Mouse (Mus musculus): ENCODE results near the gene Gm13693.
"Not testable (repeated sequence)": the region's sequence is repeated elsewhere in the genome, so short reads cannot be mapped to it uniquely, and the experiment has no call there.

Gene Gm13693

DNA sequence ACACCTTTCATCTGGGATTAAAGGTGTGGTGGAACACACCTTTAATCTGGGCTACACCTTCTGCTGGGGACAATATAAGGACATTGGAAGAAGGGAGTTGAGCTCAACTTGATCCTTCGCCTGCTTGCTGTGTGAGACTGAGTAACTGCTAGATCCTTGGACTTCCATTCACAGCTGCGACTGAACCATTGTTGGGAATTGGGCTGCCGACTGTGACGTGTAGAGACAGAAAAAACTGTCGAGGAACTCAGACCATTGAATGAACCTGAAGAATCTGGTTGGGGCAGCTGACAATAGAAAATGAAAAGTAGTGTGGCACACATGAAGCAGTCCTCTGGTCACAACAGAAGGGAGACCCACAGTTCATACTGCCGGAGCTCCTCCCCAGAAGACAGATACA, at the start of gene Gm13693:
Gene Gm13693 (plus strand): TSS at position 301 of the 400 bp plus-strand sequence.
- not testable (repeated sequence) for DNase-seq (ENCODE audit: low spot score)

DNA sequence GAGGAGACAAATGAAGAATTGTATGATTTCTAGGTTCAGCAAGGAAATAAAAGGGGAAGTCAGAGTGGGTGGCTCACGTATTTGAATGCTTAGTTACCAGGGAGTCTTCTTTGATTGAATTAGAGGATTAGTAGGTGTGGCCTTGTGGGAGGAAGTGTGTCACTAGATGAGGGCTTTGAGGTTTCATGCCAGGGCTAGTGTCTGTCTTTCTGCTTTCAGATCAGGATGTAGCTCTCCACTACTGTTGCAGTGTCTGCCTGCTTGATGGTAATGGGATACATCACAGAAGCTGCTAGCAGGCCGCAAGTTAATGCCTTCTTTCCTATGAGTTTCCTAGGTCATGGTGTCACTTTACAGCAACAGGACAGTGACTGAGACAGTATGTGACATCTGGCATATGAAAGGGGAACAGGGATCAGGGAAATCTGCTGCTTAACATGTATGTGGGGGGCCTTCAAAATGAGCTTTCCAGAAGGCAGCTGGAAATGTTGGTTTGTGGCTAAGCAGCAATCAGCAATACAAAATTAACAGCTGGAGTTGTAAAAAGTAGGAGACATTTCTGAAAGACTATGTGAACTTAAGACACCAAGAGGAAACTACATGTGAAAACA, 31.7 kb upstream of the Gm13693 start:
- DNase-seq (ENCODE audit: low spot score): no peak

DNA sequence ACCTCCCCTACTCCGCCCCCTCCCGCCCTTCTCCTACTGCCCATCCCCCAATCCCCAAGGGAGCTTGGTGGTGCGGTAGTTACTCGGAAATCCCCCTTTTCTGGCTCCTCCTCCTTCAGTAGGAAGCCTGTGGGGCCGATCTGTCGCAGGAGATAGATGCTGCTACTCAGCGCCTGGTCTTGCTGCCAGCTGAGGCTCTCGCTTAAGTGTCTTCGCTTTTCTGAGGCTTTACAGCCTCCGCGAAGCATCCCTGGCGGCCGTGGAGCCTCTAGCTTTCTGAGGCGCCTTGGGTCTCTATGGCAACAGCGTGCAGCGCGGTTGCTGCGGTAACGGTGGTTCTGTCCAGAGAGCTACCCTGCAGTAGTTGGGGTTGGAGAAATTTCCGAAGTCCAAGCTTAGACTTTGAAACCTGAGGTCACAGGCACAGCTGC, 20.4 kb upstream of the Gm13693 start, which contains the start of gene Zswim2:
Gene Zswim2 (minus strand): TSS at position 298 of the 431 bp plus-strand sequence.
- DNase-seq (ENCODE audit: low spot score): peak; percentile 63

DNA sequence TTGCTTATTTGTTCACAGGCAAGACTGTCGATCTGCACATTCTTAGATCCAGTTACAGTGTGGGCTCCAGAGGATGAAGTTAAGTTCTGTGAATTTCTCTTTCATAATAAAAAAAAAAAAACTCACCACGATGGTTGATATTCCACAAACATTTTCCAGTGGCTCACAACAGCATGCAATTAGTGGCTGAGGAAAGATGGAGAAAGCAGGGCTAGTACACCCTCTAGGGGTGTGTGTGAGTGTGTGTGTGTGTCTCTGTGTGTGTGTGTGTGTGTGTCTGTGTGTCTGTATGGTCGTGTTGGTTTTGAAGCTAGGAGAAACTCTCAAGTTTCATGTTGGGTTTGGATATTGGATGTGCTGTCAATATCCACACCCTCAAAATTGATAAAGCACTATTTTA, 19.9 kb upstream of the Gm13693 start:
- no peak for DNase-seq (ENCODE audit: low spot score)

DNA sequence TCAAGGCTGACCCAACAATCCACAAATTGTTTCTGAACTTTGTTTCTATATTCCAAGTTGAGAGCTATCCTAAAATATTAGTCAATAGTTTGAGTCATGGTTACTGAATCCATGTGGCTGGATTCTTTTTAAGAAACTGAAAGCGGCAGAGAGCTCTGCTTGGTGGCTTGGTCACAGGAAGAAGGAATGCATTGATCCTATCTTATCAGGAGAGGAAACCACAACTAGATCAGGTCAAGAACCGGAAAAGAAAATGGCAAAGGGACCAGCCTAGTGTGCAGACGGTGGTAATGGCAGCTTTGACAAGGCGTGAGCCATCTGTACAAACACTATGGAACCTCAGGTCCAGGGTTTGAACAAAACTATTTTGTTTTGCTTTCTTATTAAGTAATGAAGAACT, 19.5 kb upstream of the Gm13693 start:
- DNase-seq (ENCODE audit: low spot score): no peak

DNA sequence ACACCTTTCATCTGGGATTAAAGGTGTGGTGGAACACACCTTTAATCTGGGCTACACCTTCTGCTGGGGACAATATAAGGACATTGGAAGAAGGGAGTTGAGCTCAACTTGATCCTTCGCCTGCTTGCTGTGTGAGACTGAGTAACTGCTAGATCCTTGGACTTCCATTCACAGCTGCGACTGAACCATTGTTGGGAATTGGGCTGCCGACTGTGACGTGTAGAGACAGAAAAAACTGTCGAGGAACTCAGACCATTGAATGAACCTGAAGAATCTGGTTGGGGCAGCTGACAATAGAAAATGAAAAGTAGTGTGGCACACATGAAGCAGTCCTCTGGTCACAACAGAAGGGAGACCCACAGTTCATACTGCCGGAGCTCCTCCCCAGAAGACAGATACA, 5.9 kb upstream of the Gm13693 start, which contains the start of gene Gm13698:
Gene Gm13698 (plus strand): TSS at position 301 of the 400 bp plus-strand sequence.
- DNase-seq (ENCODE audit: low spot score): not testable (repeated sequence)

DNA sequence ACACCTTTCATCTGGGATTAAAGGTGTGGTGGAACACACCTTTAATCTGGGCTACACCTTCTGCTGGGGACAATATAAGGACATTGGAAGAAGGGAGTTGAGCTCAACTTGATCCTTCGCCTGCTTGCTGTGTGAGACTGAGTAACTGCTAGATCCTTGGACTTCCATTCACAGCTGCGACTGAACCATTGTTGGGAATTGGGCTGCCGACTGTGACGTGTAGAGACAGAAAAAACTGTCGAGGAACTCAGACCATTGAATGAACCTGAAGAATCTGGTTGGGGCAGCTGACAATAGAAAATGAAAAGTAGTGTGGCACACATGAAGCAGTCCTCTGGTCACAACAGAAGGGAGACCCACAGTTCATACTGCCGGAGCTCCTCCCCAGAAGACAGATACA, 5.7 kb downstream of the Gm13693 start, which contains the start of gene Gm13695:
Gene Gm13695 (plus strand): TSS at position 301 of the 400 bp plus-strand sequence.
- DNase-seq (ENCODE audit: low spot score): not testable (repeated sequence)

DNA sequence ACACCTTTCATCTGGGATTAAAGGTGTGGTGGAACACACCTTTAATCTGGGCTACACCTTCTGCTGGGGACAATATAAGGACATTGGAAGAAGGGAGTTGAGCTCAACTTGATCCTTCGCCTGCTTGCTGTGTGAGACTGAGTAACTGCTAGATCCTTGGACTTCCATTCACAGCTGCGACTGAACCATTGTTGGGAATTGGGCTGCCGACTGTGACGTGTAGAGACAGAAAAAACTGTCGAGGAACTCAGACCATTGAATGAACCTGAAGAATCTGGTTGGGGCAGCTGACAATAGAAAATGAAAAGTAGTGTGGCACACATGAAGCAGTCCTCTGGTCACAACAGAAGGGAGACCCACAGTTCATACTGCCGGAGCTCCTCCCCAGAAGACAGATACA, 11.5 kb downstream of the Gm13693 start, which contains the start of gene Gm13696:
Gene Gm13696 (plus strand): TSS at position 301 of the 400 bp plus-strand sequence.
- not testable (repeated sequence) for DNase-seq (ENCODE audit: low spot score)

DNA sequence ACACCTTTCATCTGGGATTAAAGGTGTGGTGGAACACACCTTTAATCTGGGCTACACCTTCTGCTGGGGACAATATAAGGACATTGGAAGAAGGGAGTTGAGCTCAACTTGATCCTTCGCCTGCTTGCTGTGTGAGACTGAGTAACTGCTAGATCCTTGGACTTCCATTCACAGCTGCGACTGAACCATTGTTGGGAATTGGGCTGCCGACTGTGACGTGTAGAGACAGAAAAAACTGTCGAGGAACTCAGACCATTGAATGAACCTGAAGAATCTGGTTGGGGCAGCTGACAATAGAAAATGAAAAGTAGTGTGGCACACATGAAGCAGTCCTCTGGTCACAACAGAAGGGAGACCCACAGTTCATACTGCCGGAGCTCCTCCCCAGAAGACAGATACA, 17.3 kb downstream of the Gm13693 start, which contains the start of gene Gm13694:
Gene Gm13694 (plus strand): TSS at position 301 of the 400 bp plus-strand sequence.
- DNase-seq (ENCODE audit: low spot score): not testable (repeated sequence)

DNA sequence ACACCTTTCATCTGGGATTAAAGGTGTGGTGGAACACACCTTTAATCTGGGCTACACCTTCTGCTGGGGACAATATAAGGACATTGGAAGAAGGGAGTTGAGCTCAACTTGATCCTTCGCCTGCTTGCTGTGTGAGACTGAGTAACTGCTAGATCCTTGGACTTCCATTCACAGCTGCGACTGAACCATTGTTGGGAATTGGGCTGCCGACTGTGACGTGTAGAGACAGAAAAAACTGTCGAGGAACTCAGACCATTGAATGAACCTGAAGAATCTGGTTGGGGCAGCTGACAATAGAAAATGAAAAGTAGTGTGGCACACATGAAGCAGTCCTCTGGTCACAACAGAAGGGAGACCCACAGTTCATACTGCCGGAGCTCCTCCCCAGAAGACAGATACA, 23.1 kb downstream of the Gm13693 start, which contains the start of gene Gm13697:
Gene Gm13697 (plus strand): TSS at position 301 of the 400 bp plus-strand sequence.
- not testable (repeated sequence) for DNase-seq (ENCODE audit: low spot score)

DNA sequence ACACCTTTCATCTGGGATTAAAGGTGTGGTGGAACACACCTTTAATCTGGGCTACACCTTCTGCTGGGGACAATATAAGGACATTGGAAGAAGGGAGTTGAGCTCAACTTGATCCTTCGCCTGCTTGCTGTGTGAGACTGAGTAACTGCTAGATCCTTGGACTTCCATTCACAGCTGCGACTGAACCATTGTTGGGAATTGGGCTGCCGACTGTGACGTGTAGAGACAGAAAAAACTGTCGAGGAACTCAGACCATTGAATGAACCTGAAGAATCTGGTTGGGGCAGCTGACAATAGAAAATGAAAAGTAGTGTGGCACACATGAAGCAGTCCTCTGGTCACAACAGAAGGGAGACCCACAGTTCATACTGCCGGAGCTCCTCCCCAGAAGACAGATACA, 28.9 kb downstream of the Gm13693 start, which contains the start of gene Gm13691:
Gene Gm13691 (plus strand): TSS at position 301 of the 400 bp plus-strand sequence.
- DNase-seq (ENCODE audit: low spot score): not testable (repeated sequence)

DNA sequence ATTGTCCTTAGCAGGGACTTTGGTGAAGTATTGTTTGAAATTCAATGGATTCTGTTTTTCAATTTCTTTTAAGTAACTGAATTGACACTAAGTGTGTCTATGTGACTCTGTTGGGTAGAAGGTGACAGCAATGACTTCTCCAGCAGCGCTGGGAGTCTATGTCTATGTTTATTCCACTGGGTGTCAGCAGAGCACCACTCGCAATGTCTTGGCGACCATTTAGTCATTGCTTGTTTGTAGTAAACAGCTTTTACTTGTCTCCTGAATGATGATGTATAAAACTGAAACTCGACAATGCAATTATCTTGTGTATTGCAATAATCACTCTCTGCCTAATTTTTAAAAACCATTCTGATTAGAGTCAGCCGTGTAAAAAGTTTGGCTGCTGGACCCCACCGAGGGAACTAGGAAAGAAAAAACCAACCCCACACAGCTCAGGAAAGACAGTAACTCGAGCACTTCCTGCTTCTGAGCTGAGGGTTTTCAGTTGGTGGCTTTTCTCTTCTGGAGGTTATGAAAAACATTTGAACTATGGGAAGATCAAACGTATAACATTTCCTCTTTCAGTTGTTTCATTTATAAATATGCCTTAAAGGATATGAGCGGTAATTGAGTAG, 32.4 kb downstream of the Gm13693 start:
- not testable (repeated sequence) for DNase-seq (ENCODE audit: low spot score)

DNA sequence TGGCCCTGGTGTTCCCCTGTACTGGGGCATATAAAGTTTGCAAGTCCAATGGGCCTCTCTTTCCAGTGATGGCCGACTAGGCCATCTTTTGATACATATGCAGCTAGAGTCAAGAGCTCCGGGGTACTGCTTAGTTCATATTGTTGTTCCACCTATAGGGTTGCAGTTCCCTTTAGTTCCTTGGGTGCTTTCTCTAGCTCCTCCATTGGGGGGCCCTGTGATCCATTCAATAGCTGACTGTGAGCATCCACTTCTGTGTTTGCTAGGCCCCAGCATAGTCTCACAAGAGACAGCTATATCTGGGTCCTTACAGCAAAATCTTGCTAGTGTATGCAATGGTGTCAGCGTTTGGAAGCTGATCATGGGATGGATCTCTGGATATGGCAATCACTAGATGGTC, 33.2 kb downstream of the Gm13693 start:
- not testable (repeated sequence) for DNase-seq (ENCODE audit: low spot score)

DNA sequence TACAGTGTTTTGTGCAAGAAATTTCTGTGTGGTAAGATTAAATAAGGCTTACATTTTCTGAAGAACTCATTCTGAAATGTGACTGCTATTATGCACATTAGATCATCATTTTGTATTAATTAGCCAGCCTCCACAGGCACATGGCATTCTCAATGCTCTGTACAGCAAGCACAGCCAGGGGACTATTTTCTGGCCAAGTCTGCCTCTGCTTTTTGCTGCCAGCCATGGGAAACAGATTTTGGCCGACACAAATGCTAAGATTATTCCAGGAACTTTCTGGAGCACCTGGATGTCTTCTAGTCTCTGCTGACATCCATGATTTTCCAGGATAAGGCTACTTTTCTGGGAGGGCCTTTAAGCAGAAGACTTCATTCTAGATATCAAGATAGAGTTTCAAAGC, 47.6 kb downstream of the Gm13693 start:
- no peak for DNase-seq (ENCODE audit: low spot score)

DNA sequence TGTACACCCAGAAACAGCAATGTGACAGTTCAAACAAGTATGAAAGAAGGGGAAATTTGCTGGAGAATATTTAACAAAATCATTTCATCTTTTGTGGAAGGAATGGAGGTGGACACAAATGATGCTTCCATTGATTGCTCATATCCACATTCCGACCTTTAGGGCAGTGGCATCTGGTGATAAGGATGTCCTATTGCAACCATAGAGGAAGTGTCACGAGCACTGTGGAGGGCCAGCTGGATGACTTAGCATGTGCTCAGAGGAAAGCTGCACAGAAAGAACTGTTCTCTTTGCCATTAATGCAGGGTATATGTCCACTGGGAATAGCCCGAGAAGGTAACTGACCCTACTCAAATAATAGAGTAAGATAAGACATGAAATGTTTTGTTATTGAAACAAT, 48.5 kb downstream of the Gm13693 start:
- no peak for DNase-seq (ENCODE audit: low spot score)
